In the genomic region with DNA sequence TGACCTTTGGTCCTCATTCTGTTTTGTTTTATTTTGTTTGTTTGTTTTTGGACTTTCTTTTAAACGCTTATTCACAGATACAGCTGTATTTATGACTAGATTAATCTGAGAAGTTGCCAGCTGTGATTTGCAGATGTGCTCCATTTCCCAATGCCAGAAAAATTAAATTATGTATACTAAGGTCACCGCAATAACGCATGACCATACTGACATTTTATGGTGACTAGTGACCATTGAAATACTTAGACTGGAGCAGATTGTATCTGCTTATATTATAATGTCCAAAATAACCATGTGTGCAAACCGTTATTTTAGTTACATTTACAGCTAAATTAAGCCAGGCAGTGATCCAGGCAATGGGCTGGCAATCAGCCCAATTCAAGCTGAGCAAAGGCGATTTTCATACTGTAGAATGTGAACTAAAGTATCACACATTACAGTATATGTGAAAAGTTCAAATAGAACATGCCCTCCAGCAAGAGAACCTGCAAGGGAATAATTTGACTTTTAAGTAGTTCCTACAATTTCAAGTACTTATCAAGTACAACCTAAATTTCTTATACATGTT, we compare ENCODE assay signal across 27 mouse cellular contexts.
DNase-seq lines count a peak whose midpoint lies in the region; ATAC-seq and TF ChIP-seq lines count a peak whose summit lies in the region.
"Had no signal": no experiment of that assay in that cellular context is flagged by ENCODE, and none has a peak within 500 bp of the region (broad histone marks: within the 10 kb centered on the region; RNA-seq: fewer than 3 reads in every experiment).

No protein-coding gene starts in this region.

- TF ChIP-seq CTCF in lung, postnatal 0 days (IDR thresholded peaks at IDR 0.05), result no peak

- H3K9me3 ChIP-seq in hindbrain, embryonic 14.5 days (ENCODE audit: control insufficient read depth, low read length), result no peaks in the 10 kb centered on the region
- no peaks in the 10 kb centered on the region for H3K9me3 ChIP-seq in hindbrain, embryonic 10.5 days
- no peaks in the 10 kb centered on the region for H3K9me3 ChIP-seq in kidney, embryonic 14.5 days (ENCODE audit: control insufficient read depth, low read length)
- H3K9me3 ChIP-seq in lung, embryonic 16.5 days (ENCODE audit: control insufficient read depth, low read length), result no peaks in the 10 kb centered on the region
- no peaks in the 10 kb centered on the region for H3K9me3 ChIP-seq in lung, postnatal 0 days (ENCODE audit: low read length)
- H3K9me3 ChIP-seq: embryonic facial prominence, embryonic 15.5 days; heart, embryonic 12.5 days; heart, embryonic 15.5 days; hindbrain, embryonic 12.5 days had no signal

- TF ChIP-seq EP300 in lung, postnatal 0 days (IDR thresholded peaks at IDR 0.05), result no peak

- H3K9ac ChIP-seq in hindbrain, embryonic 14.5 days, result no peak overlapping the region
- H3K9ac ChIP-seq in kidney, embryonic 14.5 days (ENCODE audit: low read depth, low read length), result no peak overlapping the region
- no peak overlapping the region for H3K9ac ChIP-seq in lung, embryonic 16.5 days (ENCODE audit: low read length)
- no peak overlapping the region for H3K9ac ChIP-seq in lung, postnatal 0 days (replicated peaks; ENCODE audit: low read depth)
- H3K9ac ChIP-seq: embryonic facial prominence, embryonic 15.5 days; forebrain, postnatal 0 days; heart, embryonic 12.5 days; heart, embryonic 15.5 days; hindbrain, embryonic 12.5 days had no signal

- no peaks in the 10 kb centered on the region for H3K27me3 ChIP-seq in hindbrain, embryonic 14.5 days (ENCODE audit: control insufficient read depth, insufficient read depth, low read length)
- H3K27me3 ChIP-seq in hindbrain, embryonic 10.5 days (ENCODE audit: insufficient read depth, poor library complexity, severe bottlenecking), result no peaks in the 10 kb centered on the region
- H3K27me3 ChIP-seq in kidney, embryonic 14.5 days (ENCODE audit: control insufficient read depth, insufficient read depth, low read length), result no peaks in the 10 kb centered on the region
- no peaks in the 10 kb centered on the region for H3K27me3 ChIP-seq in lung, embryonic 16.5 days (ENCODE audit: control insufficient read depth, insufficient read depth, low read depth, low read length)
- no peaks in the 10 kb centered on the region for H3K27me3 ChIP-seq in lung, postnatal 0 days (replicated peaks; ENCODE audit: insufficient read depth, low read length)
- H3K27me3 ChIP-seq: embryonic facial prominence, embryonic 15.5 days; heart, embryonic 12.5 days; heart, embryonic 15.5 days; hindbrain, embryonic 12.5 days had no signal

- no peak overlapping the region for H3K27ac ChIP-seq in hindbrain, embryonic 14.5 days
- H3K27ac ChIP-seq in hindbrain, embryonic 10.5 days, result no peak overlapping the region
- H3K27ac ChIP-seq in kidney, embryonic 14.5 days (ENCODE audit: low read depth, low read length), result no peak overlapping the region
- H3K27ac ChIP-seq in lung, embryonic 16.5 days (ENCODE audit: low read length), result no peak overlapping the region
- no peak overlapping the region for H3K27ac ChIP-seq in lung, postnatal 0 days (ENCODE audit: low read length)
- H3K27ac ChIP-seq: embryonic facial prominence, embryonic 15.5 days; gastrocnemius, adult 2 months; heart, embryonic 15.5 days; hindbrain, embryonic 12.5 days had no signal

- no peak overlapping the region for H3K4me2 ChIP-seq in hindbrain, embryonic 14.5 days (replicated peaks)
- no peak overlapping the region for H3K4me2 ChIP-seq in kidney, embryonic 14.5 days (replicated peaks; ENCODE audit: low read depth, low read length)
- H3K4me2 ChIP-seq in lung, embryonic 16.5 days (ENCODE audit: low read depth, low read length), result no peak overlapping the region
- H3K4me2 ChIP-seq in lung, postnatal 0 days (replicated peaks; ENCODE audit: low read depth, low read length), result no peak overlapping the region
- H3K4me2 ChIP-seq: embryonic facial prominence, embryonic 15.5 days; heart, embryonic 12.5 days; heart, embryonic 15.5 days; hindbrain, embryonic 12.5 days had no signal

- no peaks in the 10 kb centered on the region for H3K4me1 ChIP-seq in hindbrain, embryonic 14.5 days (replicated peaks; ENCODE audit: control insufficient read depth, insufficient read depth, low read length)
- no peaks in the 10 kb centered on the region for H3K4me1 ChIP-seq in hindbrain, embryonic 10.5 days (replicated peaks)
- no peaks in the 10 kb centered on the region for H3K4me1 ChIP-seq in kidney, embryonic 14.5 days (ENCODE audit: control insufficient read depth, insufficient read depth, low read length)
- no peaks in the 10 kb centered on the region for H3K4me1 ChIP-seq in lung, embryonic 16.5 days (replicated peaks; ENCODE audit: control insufficient read depth, insufficient read depth, low read length)
- no peaks in the 10 kb centered on the region for H3K4me1 ChIP-seq in lung, postnatal 0 days (ENCODE audit: insufficient read depth, low read depth, low read length)
- H3K4me1 ChIP-seq: embryonic facial prominence, embryonic 15.5 days; heart, embryonic 12.5 days; heart, embryonic 15.5 days; hindbrain, embryonic 12.5 days had no signal

- H3K36me3 ChIP-seq in hindbrain, embryonic 14.5 days (replicated peaks; ENCODE audit: control insufficient read depth, insufficient read depth), result no peaks in the 10 kb centered on the region
- no peaks in the 10 kb centered on the region for H3K36me3 ChIP-seq in hindbrain, embryonic 10.5 days
- H3K36me3 ChIP-seq in kidney, embryonic 14.5 days (ENCODE audit: control insufficient read depth, insufficient read depth, low read length), result no peaks in the 10 kb centered on the region
- H3K36me3 ChIP-seq in lung, embryonic 16.5 days (ENCODE audit: control insufficient read depth, insufficient read depth, low read length), result no peaks in the 10 kb centered on the region
- H3K36me3 ChIP-seq in lung, postnatal 0 days (ENCODE audit: insufficient read depth, low read length), result no peaks in the 10 kb centered on the region
- H3K36me3 ChIP-seq: embryonic facial prominence, embryonic 15.5 days; heart, embryonic 12.5 days; heart, embryonic 15.5 days; hindbrain, embryonic 12.5 days had no signal

- DNase-seq in cerebellum, postnatal 10 days, result peak; percentile 51 to 67
- DNase-seq in cerebellum, adult 9-10 months, result no peak
- peak; percentile 35 for DNase-seq in hindbrain, embryonic 14.5 days (ENCODE audit: low spot score)
- DNase-seq in hindbrain, embryonic 10.5 days (ENCODE audit: low spot score), result no peak
- DNase-seq in kidney, postnatal 4 days, result peak; percentile 38 to 54
- DNase-seq in lung, postnatal 0 days (ENCODE audit: low spot score), result no peak
- DNase-seq: adrenal gland, adult 8-10 months; adrenal gland, postnatal 25 days; cerebellum, adult 11-12 months; cerebellum, adult 8-10 months; cerebellum, postnatal 36 days; embryo, embryonic 11 days; forebrain, postnatal 0 days; gastrocnemius, adult 2 months; gastrocnemius, postnatal 14 days; heart, adult 18-20 months; heart, postnatal 10 days; heart, postnatal 4 days had no signal

- ATAC-seq in hindbrain, embryonic 14.5 days (ENCODE audit: low FRiP score), result no peak
- no peak for ATAC-seq in kidney, embryonic 14.5 days (ENCODE audit: low FRiP score, low TSS enrichment)
- ATAC-seq in lung, embryonic 16.5 days (ENCODE audit: low read depth), result peak; percentile 68; the same call in 1 of the 2 replicates
- ATAC-seq in lung, postnatal 0 days, result no peak
- ATAC-seq: activated CD4-positive, CD25-positive, alpha-beta regulatory T cell, adult 4 months; forebrain, embryonic 14.5 days; forebrain, postnatal 0 days; intestine, postnatal 0 days had no signal

- H3K4me3 ChIP-seq in hindbrain, embryonic 14.5 days (replicated peaks; ENCODE audit: low read length), result no peak overlapping the region
- no peak overlapping the region for H3K4me3 ChIP-seq in hindbrain, embryonic 10.5 days
- no peak overlapping the region for H3K4me3 ChIP-seq in kidney, embryonic 14.5 days (ENCODE audit: low read length)
- H3K4me3 ChIP-seq in lung, embryonic 16.5 days (ENCODE audit: low read length), result no peak overlapping the region
- no peak overlapping the region for H3K4me3 ChIP-seq in lung, postnatal 0 days (ENCODE audit: low read depth, low read length)
- H3K4me3 ChIP-seq: embryonic facial prominence, embryonic 15.5 days; gastrocnemius, adult 2 months; heart, embryonic 12.5 days; heart, embryonic 15.5 days; hindbrain, embryonic 12.5 days had no signal

- WGBS in hindbrain, embryonic 14.5 days, result 69% methylated on average over 5 of the region's 5 CpGs
- 85% methylated on average over 5 of the region's 5 CpGs for WGBS in hindbrain, embryonic 10.5 days
- WGBS in kidney, embryonic 14.5 days, result 58% methylated on average over 5 of the region's 5 CpGs
- 45% methylated on average over 5 of the region's 5 CpGs for WGBS in lung, embryonic 16.5 days
- WGBS in lung, postnatal 0 days, result 48% methylated on average over 5 of the region's 5 CpGs

Comparison
In these comparisons a context has a peak if more than half of its experiments do, and no peak if none do; other contexts are left out.
1. DNase-seq: peak in cerebellum, postnatal 10 days (2 of 2), hindbrain, embryonic 14.5 days (single experiment) and kidney, postnatal 4 days (2 of 2); none in cerebellum, adult 9-10 months (single experiment), hindbrain, embryonic 10.5 days (single experiment) and lung, postnatal 0 days (single experiment).